Mouse (Mus musculus) activated CD4-positive, CD25-positive, alpha-beta regulatory T cell (primary cell): ENCODE measurements around the gene Ier3. TPM values are rescaled to one million over a fixed set of nuclear protein-coding genes. Genes with fewer than 3 reads are reported as not detected.

ENCODE experiments used
- polyA plus RNA-seq, 2 experiments: library from polyadenylated mRNA; unstranded; fragments of 100-300 nt; shearing (Covaris generic); gene quantifications; one replicate each; pipeline ENCODE4 v1.2.1; 2017

The Ier3 gene
- polyA plus RNA-seq, result 10 to 100 TPM in 1 of 2 experiments, under 1 TPM in 1; 0.19 to 14.0 TPM

GRCm38 (mm10) chr17:35821439-35822430 is at the start of gene Ier3:
Gene Ier3 (plus strand): TSS chr17:35821684.

GRCm38 (mm10) chr17:35822964-35823937 is 1.8 kb downstream of the Ier3 start, which contains the start of gene Flot1:
Gene Flot1 (plus strand): TSS chr17:35823230.

GRCm38 (mm10) chr17:35838122-35838544 is 16.6 kb downstream of the Ier3 start, which contains the start of gene Tubb5:
Gene Tubb5 (minus strand): TSS chr17:35838306.

GRCm38 (mm10) chr17:35841076-35841950 is 19.8 kb downstream of the Ier3 start, which contains the start of gene Mdc1:
Gene Mdc1 (plus strand): TSS chr17:35841515.

GRCm38 (mm10) chr17:35861198-35861857 is 39.8 kb downstream of the Ier3 start, which contains the start of gene Nrm:
Gene Nrm (plus strand): TSS chr17:35861318.

GRCm38 (mm10) chr17:35865481-35866280 is 44.2 kb downstream of the Ier3 start, which contains the start of gene Ppp1r18:
Gene Ppp1r18 (plus strand): TSS chr17:35865593.

Other genes starting within 250 kb of the Ier3 start
- not detected for gene Sfta2, start 220.1 kb upstream of the Ier3 start, polyA plus RNA-seq
- gene Gm9573, start 195.0 kb upstream of the Ier3 start, polyA plus RNA-seq, result not detected
- gene Mucl3, start 178.0 kb upstream of the Ier3 start, polyA plus RNA-seq, result under 1 TPM in 1 of 2 experiments, not detected in 1; 0.06 TPM
- 10 to 100 TPM; 22.3 to 24.8 TPM for gene Vars2, start 154.1 kb upstream of the Ier3 start, polyA plus RNA-seq
- 10 to 100 TPM; 18.2 to 20.7 TPM for gene Gtf2h4, start 147.9 kb upstream of the Ier3 start, polyA plus RNA-seq
- 1 to 10 TPM; 6.1 to 8.7 TPM for gene Ddr1, start 117.1 kb upstream of the Ier3 start, polyA plus RNA-seq
- gene Flot1, start 1.5 kb downstream of the Ier3 start, polyA plus RNA-seq, result 10 to 100 TPM; 59.0 to 61.4 TPM
- gene Tubb5, start 16.6 kb downstream of the Ier3 start, polyA plus RNA-seq, result 100 to 1,000 TPM; 114 to 135 TPM
- gene Mdc1, start 19.8 kb downstream of the Ier3 start, polyA plus RNA-seq, result 1 to 10 TPM; 4.1 to 7.9 TPM
- 10 to 100 TPM; 33.6 to 42.0 TPM for gene Nrm, start 39.6 kb downstream of the Ier3 start, polyA plus RNA-seq
- 100 to 1,000 TPM; 549 to 588 TPM for gene Ppp1r18, start 43.9 kb downstream of the Ier3 start, polyA plus RNA-seq
- gene Dhx16, start 58.1 kb downstream of the Ier3 start, polyA plus RNA-seq, result 10 to 100 TPM; 49.5 to 68.4 TPM
- gene 2310061I04Rik, start 75.7 kb downstream of the Ier3 start, polyA plus RNA-seq, result 10 to 100 TPM; 34.3 to 45.8 TPM
- gene Atat1, start 88.4 kb downstream of the Ier3 start, polyA plus RNA-seq, result 10 to 100 TPM; 12.9 to 18.4 TPM
- 10 to 100 TPM; 44.0 to 78.4 TPM for gene Mrps18b, start 94.7 kb downstream of the Ier3 start, polyA plus RNA-seq
- 10 to 100 TPM; 30.2 to 54.9 TPM for gene Ppp1r10, start 94.8 kb downstream of the Ier3 start, polyA plus RNA-seq
- gene Abcf1, start 148.1 kb downstream of the Ier3 start, polyA plus RNA-seq, result 100 to 1,000 TPM; 122 to 138 TPM
- 10 to 100 TPM; 55.6 to 56.5 TPM for gene Gnl1, start 158.2 kb downstream of the Ier3 start, polyA plus RNA-seq
- 10 to 100 TPM; 30.8 to 41.6 TPM for gene Prr3, start 158.6 kb downstream of the Ier3 start, polyA plus RNA-seq
- 10 to 100 TPM; 30.2 to 41.9 TPM for gene H2-T24, start 198.9 kb downstream of the Ier3 start, polyA plus RNA-seq
- gene H2-T23, start 211.2 kb downstream of the Ier3 start, polyA plus RNA-seq, result 100 to 1,000 TPM; 796 to 873 TPM
- gene H2-T22, start 221.1 kb downstream of the Ier3 start, polyA plus RNA-seq, result 100 to 1,000 TPM; 306 to 313 TPM
- gene Gm6034, start 221.3 kb downstream of the Ier3 start, polyA plus RNA-seq, result under 1 TPM; 0.18 to 0.22 TPM
- gene Gm11127, start 236.7 kb downstream of the Ier3 start, polyA plus RNA-seq, result not detected